Mouse (Mus musculus): Measurements from ENCODE around the gene Ptprf.

DNA sequence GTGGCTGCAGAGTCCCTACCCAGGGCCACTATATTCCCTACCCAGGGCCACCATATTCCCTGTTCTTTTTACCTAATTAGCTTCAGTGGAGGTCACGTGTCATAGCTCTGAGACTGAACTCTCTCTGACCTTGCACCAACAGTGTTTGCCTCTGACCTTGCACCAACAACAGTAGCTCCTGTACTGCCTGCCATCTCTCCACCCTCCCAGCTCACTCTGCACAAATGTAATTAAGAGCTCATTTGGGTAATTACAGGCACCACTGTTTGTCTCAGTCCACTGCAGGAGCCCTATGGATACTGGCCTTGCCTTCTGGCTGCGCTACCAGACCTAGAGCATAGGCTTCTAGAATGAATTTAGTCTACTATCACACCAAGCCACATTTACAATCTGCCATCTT lies 57.3 kb downstream of the Ptprf start:
- TF ChIP-seq EP300 (IDR thresholded peaks at IDR 0.05) (no peak), CTCF (IDR thresholded peaks at IDR 0.05) (no peak)

Data from lung, postnatal 0 days (tissue).